Mouse (Mus musculus) testis, adult 2 months (tissue): ENCODE measurements at regions not wholly inside any gene's neighbourhood (a gene's known extent, or its start where the extent isn't known, plus 50 kb on each side); places are given as distances from the start of the nearest gene placed in this dataset.

Source experiments
- H3K27ac ChIP-seq: fragments of 200-500 bp; 2 replicates; pipeline ENCODE4 v1.5.1; 2012; ENCODE audit warnings: low read depth, low read length; ENCODE audit not compliant: control insufficient read depth, insufficient read depth
- H3K27me3 ChIP-seq: fragments of 200-500 bp; 2 replicates; pipeline ENCODE4 v1.6.1; 2012; ENCODE audit warnings: mild to moderate bottlenecking, low read length, moderate library complexity; ENCODE audit not compliant: control insufficient read depth, insufficient read depth
- H3K36me3 ChIP-seq: fragments of 200-500 bp; 2 replicates; pipeline ENCODE4 v1.6.1; 2012; ENCODE audit warnings: mild to moderate bottlenecking, low read length; ENCODE audit not compliant: control insufficient read depth, insufficient read depth
- H3K4me1 ChIP-seq: fragments of 200-500 bp; 2 replicates; pipeline ENCODE4 v1.6.1; 2012; ENCODE audit warnings: low read length; ENCODE audit not compliant: control insufficient read depth, insufficient read depth
- H3K4me3 ChIP-seq: fragments of 200-500 bp; 2 replicates; pipeline ENCODE4 v1.5.1; 2012; ENCODE audit warnings: low read depth, mild to moderate bottlenecking, low read length, moderate library complexity, mixed read lengths; ENCODE audit not compliant: control insufficient read depth
- CTCF ChIP-seq: fragments of 200-500 bp; IDR thresholded peaks from 2 replicates; pipeline ENCODE4 v1.5.1; 2012; ENCODE audit warnings: low read depth, mild to moderate bottlenecking, inconsistent platforms, low read length, moderate library complexity; ENCODE audit not compliant: control insufficient read depth, insufficient read depth, insufficient replicate concordance
- POLR2A ChIP-seq: fragments of 200-500 bp; IDR thresholded peaks from 2 replicates; pipeline ENCODE4 v1.6.1; 2012; ENCODE audit warnings: low read depth, mild to moderate bottlenecking, inconsistent platforms, low read length, moderate library complexity; ENCODE audit not compliant: control insufficient read depth

DNA sequence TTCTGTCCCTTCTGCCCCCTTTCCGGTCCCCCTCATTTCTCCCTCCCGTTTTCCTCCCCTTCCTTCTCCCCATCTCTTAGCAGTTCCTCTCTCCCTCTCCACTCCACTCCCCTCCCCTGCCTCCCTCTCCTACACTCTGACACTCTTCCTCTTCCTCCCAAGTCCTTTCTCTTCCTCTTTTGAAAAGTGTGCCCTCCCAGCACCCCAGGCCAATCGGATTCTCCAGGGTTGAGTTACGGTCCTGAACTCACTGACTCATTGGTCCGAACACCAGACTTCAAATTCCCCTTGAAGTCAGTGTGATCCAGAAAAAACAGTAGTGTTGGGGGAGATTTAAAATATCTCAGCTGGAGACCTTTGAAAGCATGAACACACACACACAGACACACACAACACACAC, 109.1 kb downstream of the 2410131K14Rik start:
- no peaks in the 10 kb centered on the region for H3K36me3 ChIP-seq
- peaks cover 2% of the 10 kb centered on the region; the same call in 1 of the 2 replicates for H3K4me1 ChIP-seq
- no peak for TF ChIP-seq CTCF
- TF ChIP-seq POLR2A = no peak
- H3K4me3 ChIP-seq = no peak overlapping the region
- no peaks in the 10 kb centered on the region for H3K27me3 ChIP-seq
- no peak overlapping the region for H3K27ac ChIP-seq

DNA sequence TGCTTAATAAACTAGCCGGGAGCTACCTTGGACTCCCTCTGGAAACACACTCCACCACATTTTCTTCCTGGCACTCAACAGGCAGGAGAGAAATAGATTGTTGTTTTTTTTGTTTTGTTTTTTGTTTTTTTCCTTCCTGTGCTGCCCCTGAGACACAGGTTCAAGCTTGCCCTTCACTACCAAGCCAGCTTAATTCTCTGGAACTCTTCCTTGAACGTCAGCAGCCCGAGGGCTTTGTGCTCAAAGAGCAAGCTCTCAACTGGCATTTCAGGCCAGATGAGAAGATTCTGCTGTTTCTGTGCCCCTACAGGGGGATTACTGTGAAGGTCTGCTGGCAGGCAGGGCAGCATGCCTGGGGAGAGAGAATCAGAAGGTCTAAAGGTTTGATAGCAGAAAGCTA, 109.8 kb downstream of the 2410131K14Rik start:
- no peak overlapping the region for H3K4me3 ChIP-seq
- peaks cover 2% of the 10 kb centered on the region; the same call in 1 of the 2 replicates for H3K4me1 ChIP-seq
- no peaks in the 10 kb centered on the region for H3K27me3 ChIP-seq
- H3K27ac ChIP-seq = no peak overlapping the region
- TF ChIP-seq POLR2A (no peak), CTCF (no peak)
- H3K36me3 ChIP-seq = no peaks in the 10 kb centered on the region

DNA sequence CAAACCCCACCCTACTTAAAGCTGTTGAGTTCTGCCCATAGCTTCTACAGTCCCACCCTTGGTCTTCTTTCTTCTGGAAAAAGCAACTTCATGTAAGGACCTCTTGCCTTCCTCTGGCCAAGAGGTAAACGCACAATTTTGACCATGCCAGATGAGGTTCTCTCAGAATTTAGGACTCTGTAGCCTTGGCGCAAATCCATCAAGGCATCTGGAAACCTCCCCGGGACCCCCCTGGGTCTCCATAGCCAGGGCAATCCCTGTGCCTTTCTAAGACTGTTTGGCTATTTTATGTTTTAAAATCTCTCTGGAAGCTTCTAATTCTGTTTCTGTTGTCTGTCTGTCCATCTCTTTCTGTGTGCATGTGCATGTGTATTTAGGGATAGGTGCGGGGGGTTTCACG, 110.3 kb downstream of the 2410131K14Rik start:
- peaks cover 2% of the 10 kb centered on the region; the same call in 1 of the 2 replicates for H3K4me1 ChIP-seq
- H3K27ac ChIP-seq = no peak overlapping the region
- H3K27me3 ChIP-seq = no peaks in the 10 kb centered on the region
- no peaks in the 10 kb centered on the region for H3K36me3 ChIP-seq
- no peak for TF ChIP-seq CTCF
- no peak for TF ChIP-seq POLR2A
- H3K4me3 ChIP-seq = no peak overlapping the region

DNA sequence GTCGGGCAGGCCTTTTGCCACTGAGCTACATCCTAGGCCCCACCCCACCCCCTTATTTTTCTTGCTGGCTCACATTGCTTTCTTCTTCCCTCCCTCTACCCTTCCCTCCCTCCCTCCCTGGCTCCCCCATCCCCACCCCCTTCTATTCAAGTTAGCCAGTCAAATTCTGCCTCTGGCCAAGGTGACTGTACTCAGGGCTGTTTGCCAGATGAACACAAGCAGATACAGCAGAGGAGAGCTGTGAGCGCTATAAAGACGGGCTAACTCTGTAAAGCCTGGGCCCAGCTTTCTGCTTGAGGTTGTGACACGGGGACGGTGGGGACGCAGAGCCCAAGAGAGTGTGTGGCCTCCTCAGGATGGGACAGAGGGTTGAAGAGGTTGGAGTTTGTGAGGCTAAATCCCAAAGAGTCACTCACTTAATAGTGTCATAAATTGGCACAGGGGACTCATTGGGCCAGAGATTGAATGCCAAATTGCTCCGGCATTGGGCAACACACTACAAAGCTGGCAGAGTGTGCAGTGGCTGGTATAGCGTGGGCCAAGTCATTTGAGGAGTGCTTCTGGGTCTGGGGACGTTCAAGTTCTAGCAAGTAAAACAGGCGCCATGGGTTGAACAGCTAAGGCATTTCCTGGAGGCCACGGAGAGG, 110.8 kb downstream of the 2410131K14Rik start:
- peaks cover 2% of the 10 kb centered on the region; the same call in 1 of the 2 replicates for H3K4me1 ChIP-seq
- no peak overlapping the region for H3K4me3 ChIP-seq
- no peaks in the 10 kb centered on the region for H3K36me3 ChIP-seq
- no peaks in the 10 kb centered on the region for H3K27me3 ChIP-seq
- H3K27ac ChIP-seq = no peak overlapping the region
- TF ChIP-seq CTCF (no peak), POLR2A (no peak)

DNA sequence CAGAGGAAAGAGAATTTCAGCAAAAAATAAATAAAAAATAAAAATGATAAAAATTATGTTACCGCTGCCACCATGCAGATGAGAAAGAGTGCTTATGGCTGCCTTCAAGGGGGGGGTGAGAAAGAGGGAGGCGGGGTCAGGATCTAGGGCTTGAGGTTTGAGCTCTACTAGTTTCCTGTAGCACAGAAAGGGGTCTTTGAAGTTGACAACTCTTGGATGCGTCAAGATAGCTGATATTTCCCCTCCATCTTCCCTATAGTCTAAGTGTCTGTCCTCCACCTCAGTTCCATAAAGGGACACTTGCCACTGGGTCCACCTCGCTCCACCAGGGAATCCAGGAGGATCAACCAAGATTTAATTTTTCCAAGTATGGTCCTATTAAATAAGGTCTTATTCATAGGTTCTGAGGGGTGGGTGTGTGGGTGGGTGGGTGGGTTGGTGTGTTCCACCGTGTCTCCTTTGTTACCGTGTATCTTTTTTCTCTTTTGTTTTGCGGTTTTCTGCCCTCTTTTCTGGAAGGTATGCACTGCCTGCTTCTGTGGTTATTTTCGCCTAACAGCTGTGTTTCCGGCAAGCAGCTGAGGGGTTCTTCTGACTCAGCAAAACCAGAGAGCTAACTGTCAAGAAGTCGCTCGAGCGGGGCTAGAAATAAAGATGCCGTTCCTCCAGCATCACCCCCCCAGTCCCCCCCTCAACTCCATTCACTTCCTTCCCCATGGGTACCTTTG, 114.8 kb downstream of the 2410131K14Rik start:
- TF ChIP-seq CTCF (no peak), POLR2A (no peak)
- H3K27ac ChIP-seq = no peak overlapping the region

DNA sequence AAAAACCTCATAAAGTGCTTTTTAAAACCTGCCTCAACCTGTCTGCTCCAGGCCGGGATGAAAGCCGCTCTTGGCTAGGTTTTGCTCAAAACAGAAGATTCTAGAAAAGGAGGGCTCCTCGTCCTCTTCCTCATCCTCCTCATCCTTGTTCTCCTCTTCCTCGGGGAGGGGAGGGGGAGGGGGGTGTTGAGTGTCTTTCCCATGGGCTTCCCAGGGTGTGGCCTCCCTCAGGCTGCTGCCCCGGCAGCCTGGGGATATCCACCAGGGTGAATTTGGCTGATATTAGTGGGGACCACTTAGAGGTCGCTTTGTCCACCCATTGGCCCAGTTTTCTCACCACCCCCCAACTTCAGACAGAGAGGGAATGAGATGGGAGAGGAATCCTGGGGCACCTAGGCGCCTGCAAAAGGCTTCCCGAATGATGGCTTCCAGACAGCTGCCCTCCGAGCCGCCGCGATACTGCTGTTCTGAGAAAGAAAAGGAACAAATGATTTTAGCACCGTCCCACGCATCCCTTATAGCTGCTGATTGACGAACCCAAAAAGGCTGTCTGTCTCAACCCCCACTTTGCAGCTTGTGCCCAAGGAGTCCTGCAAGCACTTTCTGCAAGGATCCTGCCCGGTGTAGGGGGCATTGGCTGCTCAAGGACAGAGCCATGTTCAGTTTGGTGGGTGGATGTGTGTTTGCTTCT, 115.5 kb downstream of the 2410131K14Rik start:
- Histone ChIP-seq H3K4me1 (no peaks in the 10 kb centered on the region; the same call in 1 of the 2 replicates), H3K36me3 (no peaks in the 10 kb centered on the region), H3K4me3 (no peak overlapping the region), H3K27ac (no peak overlapping the region), H3K27me3 (no peaks in the 10 kb centered on the region)
- TF ChIP-seq POLR2A = no peak
- TF ChIP-seq CTCF = no peak

More for the DNA sequence above, 114.8 kb downstream of the 2410131K14Rik start:
- no peaks in the 10 kb centered on the region for H3K36me3 ChIP-seq
- H3K4me1 ChIP-seq = no peaks in the 10 kb centered on the region; the same call in 1 of the 2 replicates
- H3K4me3 ChIP-seq = no peak overlapping the region
- no peaks in the 10 kb centered on the region for H3K27me3 ChIP-seq
